Mouse (Mus musculus) bone marrow, adult 2 months (tissue): ENCODE measurements around the gene Galnt6. TPM values are rescaled to one million over a fixed set of nuclear protein-coding genes. Genes with fewer than 3 reads are reported as not detected.

Source experiments
- H3K27ac ChIP-seq: fragments of 200-500 bp; 2 replicates; pipeline ENCODE4 v1.5.1; 2012; ENCODE audit warnings: low read depth, mild to moderate bottlenecking, control low read depth, inconsistent platforms, low read length; ENCODE audit not compliant: control insufficient read depth, poor library complexity, insufficient read depth
- H3K4me1 ChIP-seq: fragments of 200-500 bp; 2 replicates; pipeline ENCODE4 v1.6.1; 2011; ENCODE audit warnings: low read length; ENCODE audit not compliant: control insufficient read depth, insufficient read depth
- H3K4me3 ChIP-seq: fragments of 200-500 bp; replicated peaks from 2 replicates; pipeline ENCODE3; 2011; ENCODE audit warnings: mild to moderate bottlenecking, low read depth, low read length, control low read depth; ENCODE audit not compliant: control insufficient read depth
- CTCF ChIP-seq: fragments of 200-500 bp; IDR thresholded peaks from 2 replicates; pipeline ENCODE4 v1.5.1; 2011; ENCODE audit warnings: low read length, control low read depth; ENCODE audit not compliant: control insufficient read depth, insufficient read depth
- POLR2A ChIP-seq: fragments of 200-500 bp; IDR thresholded peaks from 2 replicates; pipeline ENCODE4 v1.6.1; 2011; ENCODE audit warnings: low read depth, mild to moderate bottlenecking, control low read depth, low read length, borderline replicate concordance; ENCODE audit not compliant: control insufficient read depth
- WGBS: fragments of 180-500 bp; shearing (Covaris S2); methylation state at CpG from one replicate; pipeline ENCODE4 v1.1.7; 2018; 5-methylcytosine and 5-hydroxymethylcytosine counted together
- polyA plus RNA-seq: library from polyadenylated mRNA; stranded (reverse); fragments of >200 nt; gene quantifications from 2 replicates; pipeline ENCODE4 v1.2.4, GENCODE M21; 2011; ENCODE audit warnings: low replicate concordance; ENCODE audit not compliant: missing spikeins, insufficient read depth, insufficient read length

The Galnt6 gene
- polyA plus RNA-seq, 1 experiment = 11.8 TPM

DNA sequence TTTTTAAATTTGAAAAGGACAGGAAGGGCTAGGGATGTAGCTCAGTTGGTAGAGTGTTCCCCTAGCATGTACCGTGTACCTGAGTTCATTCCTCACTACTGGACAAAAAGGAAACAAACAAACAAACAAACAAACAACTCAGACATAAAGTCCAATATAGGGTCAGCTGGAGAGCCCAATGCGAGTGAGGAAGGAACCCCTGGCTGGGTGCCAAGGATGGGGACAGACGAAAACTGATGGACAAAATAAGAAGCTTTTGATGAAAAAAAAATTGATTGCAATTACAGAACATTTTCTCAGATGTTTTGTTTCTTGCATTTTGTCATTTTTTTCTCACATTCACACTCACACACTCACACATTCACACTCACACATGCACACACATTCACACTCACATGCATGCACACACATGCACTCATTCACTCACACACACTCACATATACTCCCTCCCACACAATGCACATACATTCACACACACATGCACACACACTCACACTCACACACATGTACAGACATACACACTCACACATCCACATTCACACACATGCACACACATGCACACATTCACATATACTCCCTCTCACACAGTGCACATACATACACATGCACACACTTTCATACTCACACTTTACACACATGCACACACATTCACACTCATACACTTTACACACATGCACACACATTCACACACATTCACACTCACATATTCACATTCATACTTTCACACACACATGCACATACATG lies 26.9 kb upstream of the Galnt6 start:
- WGBS = 23% methylated on average over 3 of the region's 3 CpGs
- no peak overlapping the region for H3K4me3 ChIP-seq
- peaks cover 4% of the 10 kb centered on the region for H3K4me1 ChIP-seq
- H3K27ac ChIP-seq = no peak overlapping the region
- TF ChIP-seq CTCF (no peak), POLR2A (no peak)

- H3K4me3 ChIP-seq = no peak overlapping the region
- TF ChIP-seq CTCF (no peak), POLR2A (no peak)
- no peak overlapping the region for H3K27ac ChIP-seq
- WGBS = 44% methylated on average over 6 of the region's 8 CpGs
- H3K4me1 ChIP-seq = peaks cover 4% of the 10 kb centered on the region
Observed at GRCm38 (mm10) chr15:100755498-100755859, 26.3 kb upstream of the Galnt6 start.

DNA sequence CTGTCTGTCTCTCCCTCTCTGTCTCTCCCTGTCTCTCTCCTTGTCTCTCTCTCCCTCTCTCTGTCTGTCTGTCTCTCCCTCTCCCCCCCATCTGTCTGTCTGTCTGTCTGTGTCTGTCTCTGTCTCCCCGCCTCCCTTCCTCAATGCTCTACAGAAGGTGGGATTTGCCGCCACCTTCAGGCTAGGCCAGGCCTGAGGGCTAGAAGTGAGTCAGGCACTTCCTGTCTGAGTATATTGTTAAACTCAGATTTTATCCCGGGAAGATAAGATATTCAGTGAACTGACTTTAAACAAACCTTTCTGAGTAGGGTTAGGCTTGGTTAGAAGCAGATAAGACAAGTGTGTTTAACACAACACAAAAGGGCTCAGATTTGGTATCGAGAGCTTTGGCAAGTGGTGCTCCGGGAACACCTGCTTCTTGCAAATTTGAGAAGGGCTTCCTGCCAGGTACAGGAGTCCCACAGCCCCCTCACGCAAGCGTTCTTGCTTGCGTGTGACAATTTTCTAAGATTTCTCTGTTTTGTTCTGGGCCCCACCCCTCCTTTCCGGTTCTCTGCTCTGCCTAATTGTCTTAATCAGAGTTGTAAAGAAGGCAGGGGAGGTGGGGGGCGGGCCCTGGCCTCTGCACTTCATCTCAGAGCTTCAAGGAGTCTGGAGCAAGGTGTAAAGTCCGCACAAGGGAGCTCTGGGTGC lies 25.8 kb upstream of the Galnt6 start:
- Histone ChIP-seq H3K4me1 (peaks cover 4% of the 10 kb centered on the region), H3K27ac (no peak overlapping the region), H3K4me3 (no peak overlapping the region)
- TF ChIP-seq POLR2A (no peak), CTCF (peak; percentile 74)
- WGBS = 3% methylated on average over 11 of the region's 11 CpGs

DNA sequence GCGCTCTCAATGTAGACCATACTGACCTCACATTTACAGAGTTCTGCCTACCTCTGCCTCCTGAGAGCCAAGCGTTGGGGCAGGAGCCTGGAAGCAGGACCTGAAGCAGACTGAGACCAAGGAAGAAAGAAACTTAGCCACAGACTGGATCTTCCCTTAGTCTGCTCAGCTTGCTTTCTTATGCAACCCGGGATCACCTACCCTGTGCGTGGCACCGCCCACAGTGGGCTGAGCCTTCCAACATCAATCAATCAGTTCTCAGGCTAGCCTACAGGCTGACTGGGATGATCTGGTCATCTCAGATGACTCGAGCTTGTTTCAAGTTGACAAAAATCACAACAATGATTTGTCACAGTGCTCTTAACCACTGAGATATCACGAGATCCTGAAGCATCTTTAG lies 24.9 kb upstream of the Galnt6 start:
- WGBS = 40% methylated on average over 7 of the region's 7 CpGs
- no peak overlapping the region for H3K4me3 ChIP-seq
- H3K4me1 ChIP-seq = peaks cover 6% of the 10 kb centered on the region
- no peak overlapping the region for H3K27ac ChIP-seq
- TF ChIP-seq CTCF = no peak
- no peak for TF ChIP-seq POLR2A

DNA sequence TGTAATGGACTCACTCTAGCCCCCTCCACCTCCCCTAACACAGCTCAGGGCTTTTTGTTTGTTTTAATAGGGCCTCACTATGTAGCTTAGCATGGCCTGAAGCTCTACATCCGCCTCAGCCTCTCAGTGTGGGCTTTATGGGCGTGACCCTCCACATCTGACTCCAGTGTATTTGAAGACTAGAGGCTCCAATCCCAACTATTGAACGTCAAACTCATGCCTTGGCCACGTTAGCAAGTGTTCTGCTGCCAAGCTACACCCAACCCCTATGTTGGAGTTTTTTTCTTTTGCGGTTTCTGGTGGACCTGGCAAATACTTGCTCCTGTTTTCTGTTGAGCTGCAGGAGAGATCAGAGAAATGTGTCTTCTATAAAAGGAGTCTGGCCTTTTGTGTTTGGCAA lies 23.9 kb upstream of the Galnt6 start:
- no peak overlapping the region for H3K27ac ChIP-seq
- TF ChIP-seq CTCF (no peak), POLR2A (no peak)
- no peak overlapping the region for H3K4me3 ChIP-seq
- 79% methylated on average over 5 of the region's 5 CpGs for WGBS
- peaks cover 6% of the 10 kb centered on the region for H3K4me1 ChIP-seq

DNA sequence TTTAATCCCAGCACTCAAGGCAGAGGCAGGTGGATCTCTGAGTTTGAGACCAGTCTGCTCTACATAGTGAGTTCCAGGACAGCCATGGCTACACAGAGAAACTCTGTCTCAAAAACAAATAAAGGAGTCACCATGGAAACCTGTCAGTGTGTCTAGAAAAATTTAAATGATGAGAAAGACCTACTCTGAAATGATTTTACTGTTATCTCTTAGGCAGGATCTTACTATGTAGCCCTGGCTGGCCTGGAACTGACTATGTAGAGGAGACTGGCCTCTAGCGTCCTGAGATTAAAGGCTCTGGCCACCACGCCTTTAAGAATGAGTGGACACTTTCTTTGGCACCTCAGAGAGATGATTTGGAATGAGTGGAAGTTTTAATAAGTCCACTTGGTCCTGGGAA lies 23.3 kb upstream of the Galnt6 start:
- Histone ChIP-seq H3K27ac (no peak overlapping the region), H3K4me3 (no peak overlapping the region), H3K4me1 (peaks cover 3% of the 10 kb centered on the region)
- WGBS = 75% methylated on average over 2 of the region's 2 CpGs
- no peak for TF ChIP-seq POLR2A
- TF ChIP-seq CTCF = no peak

GRCm38 (mm10) chr15:100749751-100750538 lies 20.8 kb upstream of the Galnt6 start:
- no peak overlapping the region for H3K4me3 ChIP-seq
- TF ChIP-seq CTCF = no peak
- H3K4me1 ChIP-seq = peaks cover 3% of the 10 kb centered on the region
- peak overlapping the region; percentile 18; the same call in 1 of the 2 replicates for H3K27ac ChIP-seq
- WGBS = 20% methylated on average over 10 of the region's 10 CpGs

DNA sequence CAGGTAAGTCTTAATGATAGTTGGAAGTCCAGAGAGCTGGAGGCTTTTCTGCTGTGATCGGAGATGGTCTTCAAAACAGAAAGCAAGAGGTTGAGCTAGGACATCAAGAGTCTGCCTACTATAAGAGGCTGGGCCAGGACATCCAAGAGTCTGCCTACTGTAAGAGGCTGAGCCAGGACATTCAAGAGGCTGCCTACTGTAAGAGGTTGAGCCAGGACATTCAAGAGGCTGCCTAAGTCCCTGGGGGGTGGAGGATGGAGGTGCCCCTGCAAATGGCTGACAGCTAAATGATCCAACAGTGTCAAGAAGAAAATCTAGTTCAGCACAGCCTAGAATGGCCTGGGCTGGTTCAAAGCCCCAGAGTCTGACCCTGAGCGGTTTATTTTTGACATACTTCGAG lies 19.4 kb upstream of the Galnt6 start:
- WGBS = 77% methylated on average over 3 of the region's 3 CpGs
- H3K4me3 ChIP-seq = no peak overlapping the region
- no peak overlapping the region for H3K27ac ChIP-seq
- peaks cover 2% of the 10 kb centered on the region; the same call in 1 of the 2 replicates for H3K4me1 ChIP-seq
- no peak for TF ChIP-seq CTCF
- TF ChIP-seq POLR2A = no peak
